8 mouse cellular contexts compared by ENCODE assay signal in the genomic region with DNA sequence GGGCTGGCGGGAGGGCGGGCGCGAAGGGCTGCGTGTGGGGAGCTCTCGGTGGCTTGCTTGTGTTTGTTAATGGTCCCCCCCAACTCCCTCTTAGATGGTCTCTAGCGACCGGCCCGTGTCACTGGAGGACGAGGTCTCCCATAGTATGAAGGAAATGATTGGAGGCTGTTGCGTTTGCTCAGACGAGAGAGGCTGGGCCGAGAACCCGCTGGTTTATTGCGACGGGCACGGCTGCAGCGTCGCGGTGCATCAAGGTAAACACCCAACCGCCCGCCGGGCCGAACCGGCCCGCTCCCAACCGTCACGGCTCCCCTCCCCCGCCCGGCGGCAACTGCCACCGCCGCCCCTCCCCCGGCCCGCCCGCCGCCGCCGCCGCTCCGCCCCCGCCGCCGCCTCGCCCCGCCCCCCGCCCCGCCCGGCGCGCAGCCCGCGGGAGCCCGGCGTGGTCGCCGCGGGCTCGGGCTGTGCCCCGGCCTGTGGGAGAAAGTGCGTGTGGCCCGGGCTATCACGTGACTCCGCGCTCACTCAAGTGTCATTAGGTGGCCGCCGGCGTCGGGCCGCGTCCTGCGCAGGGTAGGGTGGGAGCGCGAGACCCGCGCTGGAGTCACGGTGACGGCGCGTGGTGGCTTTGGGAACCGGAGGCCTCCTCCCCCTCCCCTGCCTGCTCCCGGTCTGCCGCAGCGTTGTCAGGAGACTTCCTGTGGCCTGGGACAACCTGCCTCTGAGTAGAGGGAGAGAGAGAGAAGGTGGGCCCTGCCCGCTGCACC. TPM values are rescaled to one million over a fixed set of nuclear protein-coding genes. Genes with fewer than 3 reads are reported as not detected.
DNase-seq lines count a peak whose midpoint lies in the region; ATAC-seq lines count a peak whose summit lies in the region.

No protein-coding gene starts in this region.

- H3K36me3 ChIP-seq in hindbrain, embryonic 12.5 days: 0 out of 2 replicates have a peak, but pooled peaks cover 5% of the 10 kb centered on the region

- no peaks in the 10 kb centered on the region for H3K9me3 ChIP-seq in hindbrain, embryonic 12.5 days (replicated peaks)

- peak overlapping the region; percentile 98 for H3K9ac ChIP-seq in hindbrain, embryonic 12.5 days

- peaks cover 13% of the 10 kb centered on the region for H3K4me1 ChIP-seq in hindbrain, embryonic 12.5 days

- H3K4me2 ChIP-seq in hindbrain, embryonic 12.5 days (replicated peaks): peak overlapping the region; percentile 96

- WGBS in hindbrain, embryonic 12.5 days: under 1% methylated on average over 58 of the region's 85 CpGs

- peak overlapping the region; percentile 100 for H3K27ac ChIP-seq in hindbrain, embryonic 12.5 days

- H3K27me3 ChIP-seq in hindbrain, embryonic 12.5 days: no peaks in the 10 kb centered on the region

- peak overlapping the region; percentile 86 for H3K4me3 ChIP-seq in hindbrain, embryonic 12.5 days

- peak; percentile 77 for DNase-seq in Muller cell, postnatal 12 days (ENCODE audit: inconsistent ontology term)
- DNase-seq in cerebellum, adult 9-11 months: peak; percentile 88
- peak; percentile 75 to 77 for DNase-seq in frontal cortex, postnatal 10 days (ENCODE audit: low spot score in 2 of 2)
- peak; percentile 63 to 66 for DNase-seq in layer of hippocampus, postnatal 36 days
- DNase-seq in lung, postnatal 25 days (ENCODE audit: low spot score): peak; percentile 57
- peak; percentile 58 for DNase-seq in retina, postnatal 7 days (ENCODE audit: low read depth, low spot score)
- peak; percentile 60 to 68 for DNase-seq in urinary bladder, adult 18-20 months (ENCODE audit: low spot score in 2 of 2)

- peak; percentile 67 for ATAC-seq in hindbrain, embryonic 12.5 days (ENCODE audit: low FRiP score)

RNA-seq across cellular contexts. Expression of a gene that starts 10.1 kb away (rescaled TPM):
- 65.1 and 70.8 TPM in 2 replicates for polyA plus RNA-seq in hindbrain, embryonic 12.5 days (2016; fragmentation: Nextera tagmentation; extraction: Ambion mirVana)
- total RNA-seq in layer of hippocampus, postnatal 36 days (2021): 10 to 100 TPM; 53.7 to 57.7 TPM

RNA-seq across cellular contexts. Expression of a gene that starts 16.3 kb away (rescaled TPM):
- polyA plus RNA-seq in hindbrain, embryonic 12.5 days (2016; fragmentation: Nextera tagmentation; extraction: Ambion mirVana): 17.7 and 19.4 TPM in 2 replicates
- 10 to 100 TPM; 17.2 to 17.3 TPM for total RNA-seq in layer of hippocampus, postnatal 36 days (2021)

RNA-seq across cellular contexts. Expression of a gene that starts 27.6 kb away (rescaled TPM):
- polyA plus RNA-seq in hindbrain, embryonic 12.5 days (2016; fragmentation: Nextera tagmentation; extraction: Ambion mirVana): 18.0 and 18.6 TPM in 2 replicates
- total RNA-seq in layer of hippocampus, postnatal 36 days (2021): 1 to 10 TPM; 3.0 to 5.6 TPM

Comparison
In these comparisons a context has a peak if more than half of its experiments do, and no peak if none do; other contexts are left out.
1. Peak in every context shown above with its lines: DNase-seq, ATAC-seq, H3K4me3 ChIP-seq and H3K27ac ChIP-seq.